Mouse (Mus musculus): ENCODE results near the gene Rp9. TPM values are rescaled to one million over a fixed set of nuclear protein-coding genes. Genes with fewer than 3 reads are reported as not detected.

Rp9 gene
- polyA plus RNA-seq, 1 experiment, result 3.1 TPM

DNA sequence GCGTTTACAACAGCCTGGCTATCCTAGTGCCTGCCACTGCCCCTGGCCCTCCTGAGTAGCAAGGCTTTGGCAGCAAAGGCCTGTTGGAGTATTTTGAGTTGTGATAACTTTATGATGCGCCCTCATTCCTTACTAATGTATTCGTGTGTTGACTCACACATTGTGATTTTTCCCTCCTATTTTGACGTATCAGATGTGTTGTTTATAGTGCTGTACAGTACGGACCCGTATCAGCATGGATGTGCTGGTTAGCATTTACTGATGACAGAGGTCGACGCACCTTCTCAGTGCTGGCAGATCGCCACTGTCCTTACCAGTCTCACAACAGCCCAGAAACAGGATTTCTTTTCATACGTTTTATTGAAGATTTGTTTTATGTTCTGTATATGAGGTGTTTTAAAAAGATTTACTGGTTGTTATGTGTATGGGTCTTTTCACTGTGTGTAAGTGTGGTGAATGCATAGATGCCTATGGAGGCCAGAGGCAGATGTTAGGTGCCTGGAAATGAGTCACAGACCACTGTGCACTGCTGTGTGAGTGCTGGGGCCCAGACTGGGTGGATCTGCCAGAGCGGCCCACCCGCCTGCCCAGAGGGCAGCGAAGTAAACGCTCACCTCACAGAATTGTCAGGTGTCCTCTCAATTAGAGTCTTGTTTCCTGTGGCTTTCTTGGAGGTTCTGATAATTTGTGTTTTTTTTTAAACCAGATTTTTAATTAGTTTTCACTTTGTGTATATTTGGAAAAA lies 40.7 kb downstream of the Rp9 start:
- Histone ChIP-seq H3K27me3 (ENCODE audit: control insufficient read depth) (no peaks in the 10 kb centered on the region), H3K9me3 (ENCODE audit: control insufficient read depth, low read length) (no peaks in the 10 kb centered on the region), H3K4me1 (ENCODE audit: control insufficient read depth) (peaks cover 17% of the 10 kb centered on the region), H3K36me3 (ENCODE audit: control insufficient read depth) (no peaks in the 10 kb centered on the region), H3K4me3 (replicated peaks) (no peak overlapping the region)
- TF ChIP-seq GATA1 (IDR thresholded peaks at IDR 0.05; ENCODE audit: low read length) (no peak), TAL1 (IDR thresholded peaks at IDR 0.05; ENCODE audit: low read length) (no peak)

DNA sequence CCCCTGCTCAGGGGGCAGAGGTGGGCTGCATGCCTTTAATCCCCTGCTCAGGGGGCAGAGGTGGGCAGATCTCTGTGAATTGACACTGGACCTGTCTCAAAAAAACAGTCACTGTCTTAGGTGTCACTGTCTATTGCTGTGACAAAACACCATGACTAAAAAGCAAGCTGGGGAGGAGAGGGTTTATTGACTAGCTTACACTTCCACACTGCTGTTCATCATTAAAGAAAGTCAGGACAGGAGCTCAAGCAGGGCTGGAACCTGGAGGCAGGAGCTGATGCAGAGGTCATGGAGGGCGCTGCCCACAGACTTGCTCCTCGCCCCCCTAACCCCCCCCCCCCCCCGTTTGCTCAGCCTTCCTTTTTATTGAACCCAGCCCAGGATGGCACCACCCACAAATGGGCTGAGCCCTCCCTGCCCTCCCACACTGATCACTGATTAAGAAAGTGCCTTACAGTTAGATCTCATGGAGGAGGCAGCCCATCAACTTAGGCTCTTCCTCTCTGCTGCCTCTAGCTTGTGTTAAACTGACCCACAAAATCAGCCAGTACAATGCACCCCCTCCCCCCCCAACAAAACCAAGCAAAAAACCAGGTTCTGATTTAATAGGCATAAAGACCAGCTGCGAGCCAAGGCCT lies 41.4 kb downstream of the Rp9 start:
- no peaks in the 10 kb centered on the region for H3K9me3 ChIP-seq (ENCODE audit: control insufficient read depth, low read length)
- no peak overlapping the region for H3K4me3 ChIP-seq (replicated peaks)
- no peaks in the 10 kb centered on the region for H3K36me3 ChIP-seq (ENCODE audit: control insufficient read depth)
- TF ChIP-seq GATA1 (IDR thresholded peaks at IDR 0.05; ENCODE audit: low read length), result no peak
- TF ChIP-seq TAL1 (IDR thresholded peaks at IDR 0.05; ENCODE audit: low read length), result no peak
- H3K4me1 ChIP-seq (ENCODE audit: control insufficient read depth), result peaks cover 17% of the 10 kb centered on the region
- H3K27me3 ChIP-seq (ENCODE audit: control insufficient read depth), result no peaks in the 10 kb centered on the region

DNA sequence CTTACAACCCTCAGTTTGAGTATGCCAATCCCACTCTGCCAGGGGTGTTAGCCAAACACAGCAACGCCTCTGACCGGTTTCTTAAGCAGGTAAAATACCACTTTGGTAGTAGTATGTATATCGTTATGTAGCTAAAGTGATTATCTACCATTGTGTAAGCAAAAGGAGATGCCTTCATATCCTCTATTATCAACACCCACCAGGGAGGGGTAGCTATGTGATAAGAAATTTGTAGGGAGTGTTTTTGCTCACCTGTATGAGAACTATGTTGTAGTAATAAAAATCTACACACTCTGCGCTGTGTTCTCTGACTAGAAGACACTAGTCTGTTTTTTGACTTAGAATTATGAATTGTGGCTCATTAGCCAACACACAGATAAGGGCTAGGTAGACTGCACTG lies 44.8 kb downstream of the Rp9 start:
- H3K27me3 ChIP-seq (ENCODE audit: control insufficient read depth), result no peaks in the 10 kb centered on the region
- H3K9me3 ChIP-seq (ENCODE audit: control insufficient read depth, low read length), result no peaks in the 10 kb centered on the region
- peaks cover 13% of the 10 kb centered on the region for H3K4me1 ChIP-seq (ENCODE audit: control insufficient read depth)
- H3K36me3 ChIP-seq (ENCODE audit: control insufficient read depth), result no peaks in the 10 kb centered on the region
- no peak overlapping the region for H3K4me3 ChIP-seq (replicated peaks)
- no peak for TF ChIP-seq GATA1 (IDR thresholded peaks at IDR 0.05; ENCODE audit: low read length)
- TF ChIP-seq TAL1 (IDR thresholded peaks at IDR 0.05; ENCODE audit: low read length), result no peak

- Histone ChIP-seq H3K36me3 (ENCODE audit: control insufficient read depth) (no peaks in the 10 kb centered on the region), H3K4me1 (ENCODE audit: control insufficient read depth) (peaks cover 13% of the 10 kb centered on the region), H3K27me3 (ENCODE audit: control insufficient read depth) (no peaks in the 10 kb centered on the region), H3K4me3 (replicated peaks) (no peak overlapping the region), H3K9me3 (ENCODE audit: control insufficient read depth, low read length) (no peaks in the 10 kb centered on the region)
- TF ChIP-seq TAL1 (IDR thresholded peaks at IDR 0.05; ENCODE audit: low read length) (no peak), GATA1 (IDR thresholded peaks at IDR 0.05; ENCODE audit: low read length) (no peak)
These were observed 45.3 kb downstream of the Rp9 start for GRCm38 (mm10) chr9:22424196-22424595.

GRCm38 (mm10) chr9:22423507-22423906 lies 46.0 kb downstream of the Rp9 start:
- Histone ChIP-seq H3K36me3 (ENCODE audit: control insufficient read depth) (no peaks in the 10 kb centered on the region), H3K9me3 (ENCODE audit: control insufficient read depth, low read length) (no peaks in the 10 kb centered on the region), H3K4me1 (ENCODE audit: control insufficient read depth) (peaks cover 8% of the 10 kb centered on the region), H3K4me3 (replicated peaks) (no peak overlapping the region), H3K27me3 (ENCODE audit: control insufficient read depth) (no peaks in the 10 kb centered on the region)
- TF ChIP-seq GATA1 (IDR thresholded peaks at IDR 0.05; ENCODE audit: low read length) (no peak), TAL1 (IDR thresholded peaks at IDR 0.05; ENCODE audit: low read length) (no peak)

DNA sequence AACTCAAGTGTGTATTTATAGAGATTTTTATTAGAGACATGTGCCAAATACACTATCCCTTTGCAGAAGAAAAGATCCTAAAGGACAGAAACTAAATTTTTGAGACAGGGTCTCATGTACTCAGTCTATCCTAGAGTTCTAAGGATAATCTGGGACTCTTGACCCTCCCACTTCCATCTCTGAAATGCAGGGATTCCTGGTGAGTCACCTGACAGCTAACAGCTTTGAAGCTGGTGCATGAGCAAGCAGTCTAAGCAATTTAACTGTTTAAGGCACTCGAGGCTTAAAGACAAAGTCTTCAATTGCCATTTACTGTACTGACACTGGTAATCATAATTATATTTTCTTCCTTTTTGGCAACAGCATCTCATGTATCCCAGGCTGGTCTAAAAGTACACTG lies 47.0 kb downstream of the Rp9 start:
- TF ChIP-seq TAL1 (IDR thresholded peaks at IDR 0.05; ENCODE audit: low read length) (no peak), GATA1 (IDR thresholded peaks at IDR 0.05; ENCODE audit: low read length) (no peak)
- Histone ChIP-seq H3K36me3 (ENCODE audit: control insufficient read depth) (no peaks in the 10 kb centered on the region), H3K9me3 (ENCODE audit: control insufficient read depth, low read length) (no peaks in the 10 kb centered on the region), H3K4me3 (replicated peaks) (no peak overlapping the region), H3K27me3 (ENCODE audit: control insufficient read depth) (no peaks in the 10 kb centered on the region), H3K4me1 (ENCODE audit: control insufficient read depth) (peaks cover 6% of the 10 kb centered on the region)

DNA sequence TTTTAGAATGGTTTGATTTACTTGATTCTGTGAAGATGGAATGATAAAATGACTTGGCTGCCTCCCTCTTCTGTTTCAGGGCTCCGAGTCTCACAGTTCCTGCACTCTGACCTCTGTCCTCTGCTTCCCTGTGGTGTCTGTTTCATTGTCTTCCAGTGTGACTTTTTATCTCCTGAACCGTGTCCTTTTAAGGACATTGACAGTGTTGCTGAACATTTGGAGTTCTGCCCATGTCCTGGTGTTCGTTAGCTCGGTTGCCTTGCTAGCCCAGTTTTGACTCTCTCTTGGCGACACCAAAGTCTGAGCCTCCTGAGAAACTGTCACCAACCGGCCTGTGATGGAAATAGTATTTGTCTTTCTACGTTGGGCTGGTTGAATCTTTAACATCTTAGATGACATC lies 49.1 kb downstream of the Rp9 start:
- Histone ChIP-seq H3K36me3 (ENCODE audit: control insufficient read depth) (no peaks in the 10 kb centered on the region), H3K9me3 (ENCODE audit: control insufficient read depth, low read length) (no peaks in the 10 kb centered on the region), H3K4me1 (ENCODE audit: control insufficient read depth) (peaks cover 6% of the 10 kb centered on the region), H3K4me3 (replicated peaks) (no peak overlapping the region), H3K27me3 (ENCODE audit: control insufficient read depth) (no peaks in the 10 kb centered on the region)
- TF ChIP-seq GATA1 (IDR thresholded peaks at IDR 0.05; ENCODE audit: low read length), result no peak
- TF ChIP-seq TAL1 (IDR thresholded peaks at IDR 0.05; ENCODE audit: low read length), result no peak

DNA sequence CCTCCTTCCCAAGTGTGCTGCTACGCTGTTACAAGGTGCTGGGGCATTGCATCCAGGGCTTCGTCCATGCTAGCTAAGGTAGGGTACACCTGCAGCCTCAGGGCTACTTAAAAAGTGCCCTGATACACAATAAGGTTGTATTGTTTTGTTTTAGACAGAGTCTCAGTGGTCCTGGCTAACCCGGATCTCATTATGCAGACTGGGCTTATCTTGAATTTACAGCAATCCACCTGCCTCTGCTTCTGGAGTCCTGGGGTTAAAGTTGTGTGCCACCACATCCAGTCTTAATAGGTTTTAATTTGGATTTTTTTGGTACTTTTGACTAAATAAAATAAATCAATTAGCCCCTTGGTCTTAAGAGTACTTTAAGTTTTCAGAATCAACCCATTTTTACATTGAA lies 49.7 kb downstream of the Rp9 start:
- TF ChIP-seq GATA1 (IDR thresholded peaks at IDR 0.05; ENCODE audit: low read length), result no peak
- no peak for TF ChIP-seq TAL1 (IDR thresholded peaks at IDR 0.05; ENCODE audit: low read length)
- Histone ChIP-seq H3K9me3 (ENCODE audit: control insufficient read depth, low read length) (no peaks in the 10 kb centered on the region), H3K36me3 (ENCODE audit: control insufficient read depth) (no peaks in the 10 kb centered on the region)

DNA sequence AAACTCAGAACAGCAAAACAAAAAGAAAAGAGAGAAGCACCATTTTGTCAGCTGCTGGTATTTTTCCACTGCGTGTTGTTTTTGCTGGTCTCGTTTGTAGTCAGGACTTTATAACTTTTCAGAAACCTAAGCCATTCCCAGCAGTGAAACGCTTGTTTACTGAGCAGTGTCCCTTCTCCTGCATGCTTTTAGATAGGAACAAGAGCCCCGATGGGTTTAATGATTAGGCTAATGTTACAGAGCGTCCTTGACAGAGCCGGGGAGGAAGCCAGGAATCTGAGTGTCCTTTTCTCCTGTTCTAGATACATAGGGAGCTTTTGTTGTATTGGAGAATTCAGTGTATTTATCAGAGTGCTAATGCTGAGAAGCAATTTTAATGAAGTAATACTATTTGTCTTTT lies 52.0 kb downstream of the Rp9 start:
- TF ChIP-seq TAL1 (IDR thresholded peaks at IDR 0.05; ENCODE audit: low read length) (no peak), GATA1 (IDR thresholded peaks at IDR 0.05; ENCODE audit: low read length) (no peak)
- Histone ChIP-seq H3K36me3 (ENCODE audit: control insufficient read depth) (no peaks in the 10 kb centered on the region), H3K4me3 (replicated peaks) (no peak overlapping the region), H3K4me1 (ENCODE audit: control insufficient read depth) (peaks cover 6% of the 10 kb centered on the region), H3K9me3 (ENCODE audit: control insufficient read depth, low read length) (no peaks in the 10 kb centered on the region), H3K27me3 (ENCODE audit: control insufficient read depth) (no peaks in the 10 kb centered on the region)

More for the DNA sequence above, 49.7 kb downstream of the Rp9 start:
- H3K4me1 ChIP-seq (ENCODE audit: control insufficient read depth), result peaks cover 6% of the 10 kb centered on the region
- no peaks in the 10 kb centered on the region for H3K27me3 ChIP-seq (ENCODE audit: control insufficient read depth)
- H3K4me3 ChIP-seq (replicated peaks), result no peak overlapping the region

All from erythroblast, embryonic 14.5 days (primary cell).